Mouse (Mus musculus): ENCODE data around the gene Trim80.
"Not testable (repeated sequence)": the region's sequence is repeated elsewhere in the genome, so short reads cannot be mapped to it uniquely, and the experiment has no call there.

Gene Trim80

GRCm38 (mm10) chr11:115463397-115463796, 23.1 kb downstream of the Trim80 start:
- no peak for DNase-seq (ENCODE audit: low spot score)

GRCm38 (mm10) chr11:115464851-115465250, 24.5 kb downstream of the Trim80 start:
- no peak for DNase-seq (ENCODE audit: low spot score)

- no peak for DNase-seq (ENCODE audit: low spot score)
These were observed 26.9 kb downstream of the Trim80 start for GRCm38 (mm10) chr11:115467217-115467618.

GRCm38 (mm10) chr11:115472183-115472582, 31.8 kb downstream of the Trim80 start:
- DNase-seq (ENCODE audit: low spot score), result no peak

- DNase-seq (ENCODE audit: low spot score), result peak; percentile 95
These were observed 33.4 kb downstream of the Trim80 start for GRCm38 (mm10) chr11:115473626-115474275.

GRCm38 (mm10) chr11:115475025-115475757, 34.8 kb downstream of the Trim80 start, which contains the start of gene Armc7:
TSS of gene Armc7 (plus strand) at chr11:115475667.
- peak; percentile 95 for DNase-seq (ENCODE audit: low spot score)

GRCm38 (mm10) chr11:115475758-115476237, 35.5 kb downstream of the Trim80 start:
- DNase-seq (ENCODE audit: low spot score), result no peak

- DNase-seq (ENCODE audit: low spot score), result not testable (repeated sequence)
These were observed 36.3 kb downstream of the Trim80 start for GRCm38 (mm10) chr11:115476630-115477029.

- not testable (repeated sequence) for DNase-seq (ENCODE audit: low spot score)
These were observed 37.0 kb downstream of the Trim80 start for GRCm38 (mm10) chr11:115477388-115477787.

GRCm38 (mm10) chr11:115478296-115478938, 38.1 kb downstream of the Trim80 start:
- DNase-seq (ENCODE audit: low spot score), result no peak

- DNase-seq (ENCODE audit: low spot score), result no peak
These were observed 41.4 kb downstream of the Trim80 start for GRCm38 (mm10) chr11:115481553-115482259.

- no peak for DNase-seq (ENCODE audit: low spot score)
These were observed 42.9 kb downstream of the Trim80 start for GRCm38 (mm10) chr11:115483278-115483677.

- DNase-seq (ENCODE audit: low spot score), result peak; percentile 67
These were observed 43.4 kb downstream of the Trim80 start for GRCm38 (mm10) chr11:115483726-115484125.

GRCm38 (mm10) chr11:115485155-115485554, 44.8 kb downstream of the Trim80 start:
- no peak for DNase-seq (ENCODE audit: low spot score)

GRCm38 (mm10) chr11:115488551-115489104, 48.3 kb downstream of the Trim80 start:
- no peak for DNase-seq (ENCODE audit: low spot score)

- DNase-seq (ENCODE audit: low spot score), result no peak
These were observed 50.4 kb downstream of the Trim80 start for GRCm38 (mm10) chr11:115490441-115491355.

GRCm38 (mm10) chr11:115491356-115492083, 51.2 kb downstream of the Trim80 start, which contains the start of gene Nt5c:
TSS of gene Nt5c (minus strand) at chr11:115491862.
- DNase-seq (ENCODE audit: low spot score), result peak; percentile 66

- DNase-seq (ENCODE audit: low spot score), result no peak
These were observed 52.0 kb downstream of the Trim80 start for GRCm38 (mm10) chr11:115492387-115492786.

- DNase-seq (ENCODE audit: low spot score), result not testable (repeated sequence)
These were observed 56.2 kb downstream of the Trim80 start for GRCm38 (mm10) chr11:115496559-115496958.
